Mouse (Mus musculus): Measurements from ENCODE around the gene Krr1. TPM values are rescaled to one million over a fixed set of nuclear protein-coding genes. Genes with fewer than 3 reads are reported as not detected.
A peak's percentile ranks its signal among the peaks of the same experiment; 100 is the strongest.

Gene Krr1
- polyA plus RNA-seq (2012; rRNA removed) = 8.1 and 8.9 TPM in 2 replicates

- H3K4me3 ChIP-seq (ENCODE audit: control insufficient read depth, insufficient read depth, low read length) = peak within 1 kb of the TSS; percentile 88
- DNase-seq = peak; percentile 88
- H3K36me3 ChIP-seq (ENCODE audit: control insufficient read depth, insufficient read depth, low read length) = no peaks in the 10 kb centered on the region
- H3K4me1 ChIP-seq (replicated peaks; ENCODE audit: control insufficient read depth, insufficient read depth, low read length) = no peaks in the 10 kb centered on the region; the same call in 1 of the 2 replicates
- WGBS = under 1% methylated on average over 51 of the region's 51 CpGs
- H3K27me3 ChIP-seq (ENCODE audit: control insufficient read depth, insufficient read depth, low read length) = no peaks in the 10 kb centered on the region
- TF ChIP-seq POLR2A (IDR thresholded peaks at IDR 0.05; ENCODE audit: control insufficient read depth, extremely low read depth, insufficient read depth, low read length, poor library complexity) (peak; percentile 55; the same call in 1 of the 2 replicates), CTCF (IDR thresholded peaks at IDR 0.05; ENCODE audit: borderline replicate concordance, control insufficient read depth, extremely low read depth, insufficient read depth, low read length, poor library complexity) (no peak)
- no peak within 1 kb of the TSS for H3K27ac ChIP-seq (ENCODE audit: control insufficient read depth, insufficient read depth, low read length)
Observed at GRCm38 (mm10) chr10:111972542-111973361, at the start of gene Krr1. Gene Krr1 (plus strand): TSS chr10:111972664.

- H3K4me1 ChIP-seq (replicated peaks; ENCODE audit: control insufficient read depth, insufficient read depth, low read length) = peaks cover 3% of the 10 kb centered on the region
- no peak overlapping the region for H3K27ac ChIP-seq (ENCODE audit: control insufficient read depth, insufficient read depth, low read length)
- TF ChIP-seq POLR2A (IDR thresholded peaks at IDR 0.05; ENCODE audit: control insufficient read depth, extremely low read depth, insufficient read depth, low read length, poor library complexity) (no peak), CTCF (IDR thresholded peaks at IDR 0.05; ENCODE audit: borderline replicate concordance, control insufficient read depth, extremely low read depth, insufficient read depth, low read length, poor library complexity) (no peak)
- H3K36me3 ChIP-seq (ENCODE audit: control insufficient read depth, insufficient read depth, low read length) = no peaks in the 10 kb centered on the region
- H3K27me3 ChIP-seq (ENCODE audit: control insufficient read depth, insufficient read depth, low read length) = no peaks in the 10 kb centered on the region
- DNase-seq = no peak
- H3K4me3 ChIP-seq (ENCODE audit: control insufficient read depth, insufficient read depth, low read length) = no peak overlapping the region
- 89% methylated on average over 4 of the region's 4 CpGs for WGBS
Observed at GRCm38 (mm10) chr10:111923503-111924135, 48.8 kb upstream of the Krr1 start.

GRCm38 (mm10) chr10:111924141-111924540 lies 48.3 kb upstream of the Krr1 start:
- 18% methylated on average over 3 of the region's 3 CpGs for WGBS
- peaks cover 3% of the 10 kb centered on the region for H3K4me1 ChIP-seq (replicated peaks; ENCODE audit: control insufficient read depth, insufficient read depth, low read length)
- DNase-seq = peak; percentile 11

DNA sequence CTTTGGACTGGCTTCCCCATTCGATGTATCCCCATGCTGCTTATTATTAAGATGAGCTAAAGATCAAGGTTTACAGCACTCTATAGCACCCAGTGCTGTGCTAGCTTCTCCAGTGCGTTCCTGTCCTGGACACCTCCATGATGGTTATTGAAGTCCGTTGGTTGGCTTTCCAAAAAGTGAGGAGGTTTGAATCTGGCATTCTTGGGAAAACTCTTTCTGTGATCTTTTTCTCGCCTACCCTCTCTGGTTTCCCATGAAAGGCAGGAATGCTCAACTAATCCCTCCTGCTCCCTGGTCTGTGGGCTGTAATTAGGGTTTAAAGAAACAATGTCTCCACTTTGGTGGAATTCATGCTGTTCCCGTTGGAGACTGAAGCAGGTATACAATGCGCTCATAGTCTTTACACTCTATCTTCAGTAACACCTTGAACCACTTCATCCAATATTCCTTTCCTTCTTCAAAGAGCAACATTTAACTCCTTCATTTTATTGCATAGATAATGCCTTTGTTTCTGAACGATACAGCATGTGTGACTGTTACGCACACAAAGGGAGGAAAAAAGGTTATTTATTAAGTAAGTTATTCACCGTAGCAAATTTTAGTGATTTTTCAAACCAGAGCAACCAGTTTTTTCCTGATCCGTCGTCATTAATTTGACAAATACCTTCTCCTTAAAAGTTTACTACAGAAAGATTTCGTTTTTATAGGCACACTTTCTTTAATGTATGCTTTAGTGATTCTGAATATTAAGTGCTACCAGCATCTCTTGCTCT lies 47.6 kb upstream of the Krr1 start:
- no peak for DNase-seq
- H3K27ac ChIP-seq (ENCODE audit: control insufficient read depth, insufficient read depth, low read length) = no peak overlapping the region
- 69% methylated on average over 12 of the region's 12 CpGs for WGBS
- no peak overlapping the region for H3K4me3 ChIP-seq (ENCODE audit: control insufficient read depth, insufficient read depth, low read length)
- H3K27me3 ChIP-seq (ENCODE audit: control insufficient read depth, insufficient read depth, low read length) = no peaks in the 10 kb centered on the region
- TF ChIP-seq POLR2A (IDR thresholded peaks at IDR 0.05; ENCODE audit: control insufficient read depth, extremely low read depth, insufficient read depth, low read length, poor library complexity) = no peak
- TF ChIP-seq CTCF (IDR thresholded peaks at IDR 0.05; ENCODE audit: borderline replicate concordance, control insufficient read depth, extremely low read depth, insufficient read depth, low read length, poor library complexity) = no peak
- peaks cover 3% of the 10 kb centered on the region for H3K4me1 ChIP-seq (replicated peaks; ENCODE audit: control insufficient read depth, insufficient read depth, low read length)
- no peaks in the 10 kb centered on the region for H3K36me3 ChIP-seq (ENCODE audit: control insufficient read depth, insufficient read depth, low read length)

More at GRCm38 (mm10) chr10:111924141-111924540, 48.3 kb upstream of the Krr1 start:
- H3K27me3 ChIP-seq (ENCODE audit: control insufficient read depth, insufficient read depth, low read length) = no peaks in the 10 kb centered on the region
- H3K36me3 ChIP-seq (ENCODE audit: control insufficient read depth, insufficient read depth, low read length) = no peaks in the 10 kb centered on the region
- H3K27ac ChIP-seq (ENCODE audit: control insufficient read depth, insufficient read depth, low read length) = no peak overlapping the region
- no peak overlapping the region for H3K4me3 ChIP-seq (ENCODE audit: control insufficient read depth, insufficient read depth, low read length)
- no peak for TF ChIP-seq CTCF (IDR thresholded peaks at IDR 0.05; ENCODE audit: borderline replicate concordance, control insufficient read depth, extremely low read depth, insufficient read depth, low read length, poor library complexity)
- no peak for TF ChIP-seq POLR2A (IDR thresholded peaks at IDR 0.05; ENCODE audit: control insufficient read depth, extremely low read depth, insufficient read depth, low read length, poor library complexity)

GRCm38 (mm10) chr10:111925489-111925860 lies 47.0 kb upstream of the Krr1 start:
- no peak overlapping the region for H3K4me3 ChIP-seq (ENCODE audit: control insufficient read depth, insufficient read depth, low read length)
- peak; percentile 85 for DNase-seq
- H3K27me3 ChIP-seq (ENCODE audit: control insufficient read depth, insufficient read depth, low read length) = no peaks in the 10 kb centered on the region
- no peak overlapping the region for H3K27ac ChIP-seq (ENCODE audit: control insufficient read depth, insufficient read depth, low read length)
- H3K4me1 ChIP-seq (replicated peaks; ENCODE audit: control insufficient read depth, insufficient read depth, low read length) = peaks cover 3% of the 10 kb centered on the region
- TF ChIP-seq POLR2A (IDR thresholded peaks at IDR 0.05; ENCODE audit: control insufficient read depth, extremely low read depth, insufficient read depth, low read length, poor library complexity) = no peak
- TF ChIP-seq CTCF (IDR thresholded peaks at IDR 0.05; ENCODE audit: borderline replicate concordance, control insufficient read depth, extremely low read depth, insufficient read depth, low read length, poor library complexity) = no peak
- H3K36me3 ChIP-seq (ENCODE audit: control insufficient read depth, insufficient read depth, low read length) = no peaks in the 10 kb centered on the region
- 8% methylated on average over 10 of the region's 10 CpGs for WGBS

Measured in thymus, adult 2 months (tissue).